Mouse (Mus musculus) MEL (cell line): ENCODE data around the gene Mogat1.

Experiments
- GABPA ChIP-seq: IDR thresholded peaks from 2 replicates; pipeline ENCODE4 v1.6.1; 2012; ENCODE audit warnings: low read depth, mild to moderate bottlenecking, inconsistent platforms, low read length, improper control_type of control experiment, moderate library complexity
- UBTF ChIP-seq: IDR thresholded peaks from 2 replicates; pipeline ENCODE4 v1.6.1; 2012; ENCODE audit warnings: low read depth, mild to moderate bottlenecking, inconsistent platforms, low read length, improper control_type of control experiment, moderate library complexity, borderline replicate concordance; ENCODE audit not compliant: insufficient read depth

- TF ChIP-seq GABPA (no peak), UBTF (no peak)
These were observed 20.6 kb upstream of the Mogat1 start for GRCm38 (mm10) chr1:78490143-78490542.
